Mouse (Mus musculus) bone marrow macrophage, adult 2 months (primary cell): Measurements from ENCODE around the gene Ak1.

Experiments used
- CTCF ChIP-seq: IDR thresholded peaks from 2 replicates; pipeline ENCODE4 v1.5.1; 2012; ENCODE audit warnings: low read depth, mild to moderate bottlenecking, low read length, moderate library complexity
- POLR2A ChIP-seq: IDR thresholded peaks from 2 replicates; pipeline ENCODE4 v1.6.1; 2012; ENCODE audit warnings: mild to moderate bottlenecking, low read depth, low read length, borderline replicate concordance

DNA sequence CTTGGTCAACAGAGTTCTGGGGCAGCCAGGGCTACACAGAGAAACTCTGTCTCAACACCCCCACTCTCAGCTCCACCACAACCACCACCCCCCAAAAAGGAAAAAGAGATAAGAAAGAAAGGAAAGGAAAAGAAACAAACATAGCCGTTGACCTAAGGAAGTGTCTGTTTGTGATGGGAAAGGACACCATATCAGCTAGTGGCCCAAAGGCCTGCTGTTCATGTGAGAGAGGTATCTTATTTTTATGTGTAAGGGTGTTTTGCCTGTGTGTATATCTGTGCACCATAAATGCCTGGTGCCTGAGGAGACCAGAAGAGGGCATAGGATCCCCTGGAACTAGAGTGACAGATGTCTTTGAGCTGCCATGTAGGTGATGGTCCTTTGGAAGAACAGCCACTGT lies 18.1 kb downstream of the Ak1 start:
- TF ChIP-seq CTCF (no peak), POLR2A (no peak)
